Mouse (Mus musculus) E14TG2a.4 (cell line): ENCODE measurements around the gene Atp5h.
"Not testable (repeated sequence)": the region's sequence is repeated elsewhere in the genome, so short reads cannot be mapped to it uniquely, and the experiment has no call there.

Source experiments
- H3K27me3 ChIP-seq: 2 replicates; pipeline ENCODE4 v1.6.1; 2014; ENCODE audit warnings: low read length, control low read depth; ENCODE audit not compliant: insufficient read depth
- H3K36me3 ChIP-seq: 2 replicates; pipeline ENCODE4 v1.6.1; 2014; ENCODE audit warnings: low read length, control low read depth; ENCODE audit not compliant: insufficient read depth
- H3K4me1 ChIP-seq: replicated peaks from 2 replicates; pipeline ENCODE4 v1.6.1; 2014; ENCODE audit warnings: low read depth, low read length, control low read depth
- H3K4me3 ChIP-seq: replicated peaks from 2 replicates; pipeline ENCODE4 v1.5.1; 2014; ENCODE audit warnings: mild to moderate bottlenecking, low read length
- H3K9me3 ChIP-seq: 2 replicates; pipeline ENCODE4 v1.6.1; 2014; ENCODE audit warnings: low read length, control low read depth
- CTCF ChIP-seq: conservative IDR thresholded peaks from 2 replicates; pipeline ENCODE4 v1.5.1; 2014; ENCODE audit warnings: low read length
- NANOG ChIP-seq: IDR thresholded peaks from 2 replicates; pipeline ENCODE4 v1.6.1; 2014; ENCODE audit warnings: borderline replicate concordance, low read length, mixed read lengths
- POU5F1 ChIP-seq: IDR thresholded peaks from 2 replicates; pipeline ENCODE4 v1.6.1; 2014; ENCODE audit warnings: low read length, borderline replicate concordance

The Atp5h gene

GRCm38 (mm10) chr11:115400126-115400525 lies 19.6 kb downstream of the Atp5h start:
- no peak for TF ChIP-seq NANOG
- TF ChIP-seq POU5F1, result no peak
- no peak for TF ChIP-seq CTCF
- Histone ChIP-seq H3K4me1 (peaks cover 45% of the 10 kb centered on the region), H3K36me3 (peaks cover 20% of the 10 kb centered on the region), H3K4me3 (no peak overlapping the region), H3K9me3 (no peaks in the 10 kb centered on the region), H3K27me3 (peaks cover 3% of the 10 kb centered on the region)

- Histone ChIP-seq H3K36me3 (peaks cover 24% of the 10 kb centered on the region), H3K27me3 (peaks cover 23% of the 10 kb centered on the region), H3K4me1 (peaks cover 50% of the 10 kb centered on the region), H3K4me3 (no peak overlapping the region), H3K9me3 (no peaks in the 10 kb centered on the region)
- TF ChIP-seq POU5F1, result no peak
- no peak for TF ChIP-seq CTCF
- no peak for TF ChIP-seq NANOG
Observed at GRCm38 (mm10) chr11:115398085-115398484, 21.7 kb downstream of the Atp5h start.

- TF ChIP-seq POU5F1, result no peak
- no peak for TF ChIP-seq CTCF
- TF ChIP-seq NANOG, result no peak
- H3K36me3 ChIP-seq, result peaks cover 41% of the 10 kb centered on the region
- H3K9me3 ChIP-seq, result no peaks in the 10 kb centered on the region
- peaks cover 30% of the 10 kb centered on the region for H3K27me3 ChIP-seq
- peak overlapping the region; percentile 76 for H3K4me3 ChIP-seq
- peaks cover 59% of the 10 kb centered on the region for H3K4me1 ChIP-seq
Observed at GRCm38 (mm10) chr11:115393721-115394325, 25.9 kb downstream of the Atp5h start.

GRCm38 (mm10) chr11:115391358-115391757 lies 28.4 kb downstream of the Atp5h start:
- Histone ChIP-seq H3K4me1 (peaks cover 57% of the 10 kb centered on the region), H3K27me3 (peaks cover 30% of the 10 kb centered on the region), H3K36me3 (peaks cover 40% of the 10 kb centered on the region), H3K9me3 (no peaks in the 10 kb centered on the region), H3K4me3 (no peak overlapping the region)
- TF ChIP-seq POU5F1, result no peak
- TF ChIP-seq CTCF, result no peak
- TF ChIP-seq NANOG, result no peak

- H3K4me1 ChIP-seq, result peaks cover 65% of the 10 kb centered on the region
- not testable (repeated sequence) for H3K9me3 ChIP-seq, H3K4me3 ChIP-seq
- peaks cover 27% of the 10 kb centered on the region for H3K27me3 ChIP-seq
- H3K36me3 ChIP-seq, result peaks cover 13% of the 10 kb centered on the region
Observed at GRCm38 (mm10) chr11:115386859-115387258, 32.9 kb downstream of the Atp5h start.

GRCm38 (mm10) chr11:115384587-115384986 lies 35.2 kb downstream of the Atp5h start:
- no peaks in the 10 kb centered on the region for H3K36me3 ChIP-seq
- no peaks in the 10 kb centered on the region for H3K9me3 ChIP-seq
- peaks cover 54% of the 10 kb centered on the region for H3K4me1 ChIP-seq
- peaks cover 27% of the 10 kb centered on the region for H3K27me3 ChIP-seq
- TF ChIP-seq POU5F1 (no peak), NANOG (no peak), CTCF (no peak)
- H3K4me3 ChIP-seq, result no peak overlapping the region; the same call in 1 of the 2 replicates

- Histone ChIP-seq H3K36me3 (no peaks in the 10 kb centered on the region), H3K4me3 (peak overlapping the region; percentile 93; the same call in 1 of the 2 replicates), H3K9me3 (no peaks in the 10 kb centered on the region), H3K27me3 (peaks cover 27% of the 10 kb centered on the region), H3K4me1 (peaks cover 54% of the 10 kb centered on the region)
- TF ChIP-seq CTCF, result no peak
- no peak for TF ChIP-seq NANOG
- TF ChIP-seq POU5F1, result no peak
Observed at GRCm38 (mm10) chr11:115383701-115384474, 35.9 kb downstream of the Atp5h start.

GRCm38 (mm10) chr11:115382891-115383290 lies 36.9 kb downstream of the Atp5h start:
- H3K4me3 ChIP-seq, result peak overlapping the region; percentile 93
- H3K9me3 ChIP-seq, result no peaks in the 10 kb centered on the region

More at GRCm38 (mm10) chr11:115382891-115383290, 36.9 kb downstream of the Atp5h start:
- TF ChIP-seq POU5F1 (no peak), NANOG (no peak), CTCF (no peak)
- H3K4me1 ChIP-seq, result peaks cover 48% of the 10 kb centered on the region
- H3K27me3 ChIP-seq, result peaks cover 27% of the 10 kb centered on the region
- no peaks in the 10 kb centered on the region for H3K36me3 ChIP-seq
